Mouse (Mus musculus) heart, adult 2 months (tissue): ENCODE measurements at regions not wholly inside any gene's neighbourhood (a gene's known extent, or its start where the extent isn't known, plus 50 kb on each side); places are given as distances from the start of the nearest gene placed in this dataset.

Experiments used
- CTCF ChIP-seq: fragments of 200-600 bp; IDR thresholded peaks from 2 replicates; pipeline ENCODE4 v1.8.1; 2022; ENCODE audit warnings: antibody characterized with exemption, mild to moderate bottlenecking, moderate library complexity
- EP300 ChIP-seq: fragments of 200-500 bp; IDR thresholded peaks from 2 replicates; pipeline ENCODE4 v1.6.1; 2011; ENCODE audit warnings: low read depth, low read length, control low read depth; ENCODE audit not compliant: insufficient read depth
- POLR2A ChIP-seq: fragments of 200-500 bp; IDR thresholded peaks from 2 replicates; pipeline ENCODE4 v1.6.1; 2011; ENCODE audit warnings: mild to moderate bottlenecking, low read depth, low read length, control low read depth; ENCODE audit not compliant: insufficient read depth

GRCm38 (mm10) chr16:77402711-77403280, 199.1 kb downstream of the Gm11146 start:
- TF ChIP-seq POLR2A (no peak), EP300 (no peak), CTCF (no peak)
